Mouse (Mus musculus) lung, postnatal 0 days (tissue): ENCODE measurements at regions not wholly inside any gene's neighbourhood (a gene's known extent, or its start where the extent isn't known, plus 50 kb on each side); places are given as distances from the start of the nearest gene placed in this dataset.
"Not testable (repeated sequence)": the region's sequence is repeated elsewhere in the genome, so short reads cannot be mapped to it uniquely, and the experiment has no call there.

ENCODE experiments used
- ATAC-seq: fragments of 200-750 bp; cut with Nextera tagmentation; 2 replicates; pipeline ENCODE4 v1.8.0; 2017; ENCODE audit warnings: moderate library complexity
- DNase-seq: peaks from one replicate; pipeline ENCODE4 v3.0.0-alpha.2; 2016; ENCODE audit warnings: low spot score
- H3K27ac ChIP-seq: fragments of 300-500 bp; sonication (generic); 2 replicates; pipeline ENCODE4 v1.5.1; 2014; ENCODE audit warnings: antibody characterized with exemption, mild to moderate bottlenecking, low read length, mixed read lengths
- H3K27me3 ChIP-seq: fragments of 300-500 bp; sonication (generic); replicated peaks from 2 replicates; pipeline ENCODE4 v1.6.1; 2014; ENCODE audit warnings: low read length, mixed read lengths; ENCODE audit not compliant: insufficient read depth
- H3K36me3 ChIP-seq: fragments of 300-500 bp; sonication (generic); 2 replicates; pipeline ENCODE4 v1.6.1; 2014; ENCODE audit warnings: low read length, mixed read lengths; ENCODE audit not compliant: insufficient read depth
- H3K4me1 ChIP-seq: fragments of 300-500 bp; sonication (generic); 2 replicates; pipeline ENCODE4 v1.6.1; 2014; ENCODE audit warnings: antibody characterized with exemption, low read depth, low read length, mixed read lengths; ENCODE audit not compliant: insufficient read depth
- H3K4me2 ChIP-seq: fragments of 300-500 bp; sonication (generic); replicated peaks from 2 replicates; pipeline ENCODE4 v1.6.1; 2014; ENCODE audit warnings: low read depth, mild to moderate bottlenecking, low read length, moderate library complexity, mixed read lengths
- H3K4me3 ChIP-seq: fragments of 300-500 bp; sonication (generic); 2 replicates; pipeline ENCODE4 v1.5.1; 2014; ENCODE audit warnings: low read depth, low read length
- H3K9ac ChIP-seq: fragments of 300-500 bp; sonication (generic); replicated peaks from 2 replicates; pipeline ENCODE4 v1.6.1; 2014; ENCODE audit warnings: low read depth, mild to moderate bottlenecking
- H3K9me3 ChIP-seq: fragments of 300-500 bp; sonication (generic); 2 replicates; pipeline ENCODE4 v1.6.1; 2016; ENCODE audit warnings: low read length, mixed read lengths
- CTCF ChIP-seq: IDR thresholded peaks from 2 replicates; pipeline ENCODE4 v1.5.1; 2016; ENCODE audit warnings: antibody characterized with exemption, mild to moderate bottlenecking
- EP300 ChIP-seq: IDR thresholded peaks from 2 replicates; pipeline ENCODE4 v1.6.1; 2016; ENCODE audit warnings: antibody characterized with exemption, mild to moderate bottlenecking, control low read depth
- WGBS: fragments of 180-500 bp; shearing (Covaris S2); extraction: QIAGEN DNeasy Blood & Tissue Kit; methylation state at CpG from one replicate; pipeline ENCODE4 v1.1.7; 2014; 5-methylcytosine and 5-hydroxymethylcytosine counted together

DNA sequence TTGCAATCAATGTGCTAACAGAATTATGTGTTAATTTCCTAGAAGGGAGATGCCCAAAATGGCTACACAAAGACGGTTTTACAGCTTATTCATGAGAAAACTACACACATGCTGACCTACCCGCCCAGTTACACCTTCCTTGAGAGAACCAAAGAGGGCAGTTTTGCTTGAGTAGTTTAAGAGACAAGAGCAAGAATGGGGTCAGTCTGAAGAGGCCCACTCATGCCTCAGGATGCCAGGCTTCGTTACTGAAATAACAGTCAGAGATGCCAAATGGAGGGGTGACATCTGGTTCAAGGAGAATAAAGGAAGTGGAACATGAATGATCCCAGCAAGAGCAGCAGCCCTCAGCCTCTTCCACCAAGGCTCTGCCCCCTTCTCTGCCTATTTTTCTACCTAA, 178.6 kb upstream of the Ift57 start:
- no peak for TF ChIP-seq EP300
- TF ChIP-seq CTCF: no peak
- WGBS: 67% methylated on average over 3 of the region's 3 CpGs
- Histone ChIP-seq H3K9me3 (no peaks in the 10 kb centered on the region), H3K4me2 (no peak overlapping the region), H3K9ac (no peak overlapping the region), H3K4me3 (no peak overlapping the region), H3K4me1 (no peaks in the 10 kb centered on the region), H3K27me3 (no peaks in the 10 kb centered on the region), H3K27ac (no peak overlapping the region), H3K36me3 (no peaks in the 10 kb centered on the region)
- ATAC-seq (no peak), DNase-seq (no peak)

DNA sequence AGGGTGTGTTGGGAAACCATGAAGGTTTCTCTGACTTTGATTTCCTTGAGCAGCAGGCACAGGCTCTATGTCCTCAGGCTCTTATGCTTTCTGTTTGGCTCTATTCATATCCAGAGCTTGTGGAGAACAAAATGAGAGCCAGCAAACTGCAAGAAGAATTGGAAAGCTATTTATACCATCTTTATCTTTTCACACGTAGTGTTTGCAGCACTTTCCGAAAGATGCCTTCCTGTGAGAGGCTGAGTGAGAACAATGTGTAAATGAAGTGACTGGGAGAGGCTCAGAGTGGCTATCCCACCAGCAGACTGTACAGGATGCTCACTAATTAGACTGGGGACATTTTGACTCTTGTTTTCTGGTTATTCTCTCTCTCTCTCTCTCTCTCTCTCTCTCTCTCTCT, 177.3 kb upstream of the Ift57 start:
- whole genome bisulfite sequencing: 32% methylated on average over 2 of the region's 2 CpGs
- Histone ChIP-seq H3K4me3 (no peak overlapping the region), H3K27me3 (no peaks in the 10 kb centered on the region), H3K4me1 (no peaks in the 10 kb centered on the region), H3K4me2 (no peak overlapping the region), H3K27ac (no peak overlapping the region), H3K36me3 (no peaks in the 10 kb centered on the region), H3K9ac (no peak overlapping the region), H3K9me3 (no peaks in the 10 kb centered on the region)
- no peak for TF ChIP-seq CTCF
- no peak for TF ChIP-seq EP300
- ATAC-seq (peak; percentile 23; the same call in 1 of the 2 replicates), DNase-seq (peak; percentile 30)

DNA sequence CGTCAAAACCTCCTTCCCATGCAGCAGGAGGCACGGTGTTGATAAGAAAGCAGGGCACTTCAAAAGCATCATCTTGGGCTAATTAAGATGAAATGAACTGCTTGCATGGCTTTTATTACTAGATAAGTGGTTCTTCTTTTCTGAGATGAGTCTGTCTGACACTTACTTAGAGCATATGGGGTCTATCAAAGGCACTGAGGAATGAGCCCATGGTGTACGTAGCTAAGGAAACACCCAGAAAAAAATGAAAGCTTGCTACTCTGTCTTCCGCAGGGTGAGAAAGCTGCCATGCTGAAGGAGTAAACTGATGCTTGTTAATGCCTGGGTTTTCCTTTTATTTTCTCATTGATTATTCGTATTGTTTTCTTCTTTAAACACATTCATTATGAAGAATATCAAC, 176.5 kb upstream of the Ift57 start:
- no peaks in the 10 kb centered on the region for H3K36me3 ChIP-seq
- 60% methylated on average over 5 of the region's 5 CpGs for WGBS
- no peaks in the 10 kb centered on the region for H3K4me1 ChIP-seq
- H3K4me2 ChIP-seq: no peak overlapping the region
- H3K27ac ChIP-seq: no peak overlapping the region
- TF ChIP-seq EP300: no peak
- no peak for TF ChIP-seq CTCF
- no peak overlapping the region for H3K4me3 ChIP-seq
- DNase-seq (no peak), ATAC-seq (no peak)
- H3K9ac ChIP-seq: no peak overlapping the region
- H3K27me3 ChIP-seq: no peaks in the 10 kb centered on the region
- no peaks in the 10 kb centered on the region for H3K9me3 ChIP-seq

DNA sequence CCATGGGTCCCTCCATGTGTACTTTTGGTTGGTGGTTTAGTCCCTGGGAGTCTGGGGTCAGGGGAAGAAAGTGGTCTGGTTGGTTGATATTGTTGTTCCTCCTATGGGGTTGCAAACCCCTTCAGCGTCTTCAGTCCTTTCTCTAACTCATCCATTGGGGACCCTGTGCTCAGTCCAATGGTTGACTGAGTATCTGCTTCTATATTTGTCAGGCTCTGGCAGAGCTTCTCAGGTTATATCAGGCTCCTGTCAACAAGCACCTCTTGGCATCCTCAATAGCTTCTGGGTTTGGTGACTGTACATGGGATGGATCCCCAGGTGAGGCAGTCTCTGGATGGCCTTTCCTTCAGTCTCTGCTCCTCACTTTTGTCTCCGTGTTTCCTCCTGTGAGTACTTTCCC, 170.4 kb upstream of the Ift57 start:
- WGBS: 84% methylated on average over 2 of the region's 2 CpGs
- H3K4me2 ChIP-seq, DNase-seq, H3K4me3 ChIP-seq, H3K36me3 ChIP-seq, H3K9ac ChIP-seq, H3K9me3 ChIP-seq, H3K4me1 ChIP-seq, ATAC-seq, H3K27ac ChIP-seq, H3K27me3 ChIP-seq: not testable (repeated sequence)

DNA sequence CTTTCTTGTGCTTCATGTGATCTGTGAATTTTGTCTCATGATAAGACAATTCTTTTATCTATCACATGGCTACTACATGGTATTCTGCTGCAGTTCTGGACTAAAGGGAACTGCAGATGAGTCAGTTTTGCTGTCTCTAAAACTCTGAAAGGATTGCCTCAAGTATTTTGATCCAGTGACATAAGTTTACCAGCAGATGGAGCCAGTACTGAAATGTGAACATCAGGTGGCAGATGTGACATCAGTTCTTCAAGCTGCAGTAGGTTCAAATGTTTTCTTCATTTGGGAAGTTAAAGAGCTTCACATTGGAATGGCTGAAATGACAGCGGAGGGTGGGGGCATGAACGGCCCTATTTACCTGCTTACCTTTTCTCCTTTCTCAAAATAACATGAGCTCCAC, 170.0 kb upstream of the Ift57 start:
- 66% methylated on average over 2 of the region's 2 CpGs for WGBS
- Histone ChIP-seq H3K9ac (no peak overlapping the region), H3K36me3 (no peaks in the 10 kb centered on the region), H3K27me3 (no peaks in the 10 kb centered on the region), H3K4me2 (no peak overlapping the region), H3K4me1 (no peaks in the 10 kb centered on the region), H3K4me3 (no peak overlapping the region), H3K9me3 (no peaks in the 10 kb centered on the region), H3K27ac (no peak overlapping the region)
- DNase-seq: peak; percentile 66
- TF ChIP-seq CTCF (peak; percentile 75), EP300 (no peak)
- no peak for ATAC-seq

DNA sequence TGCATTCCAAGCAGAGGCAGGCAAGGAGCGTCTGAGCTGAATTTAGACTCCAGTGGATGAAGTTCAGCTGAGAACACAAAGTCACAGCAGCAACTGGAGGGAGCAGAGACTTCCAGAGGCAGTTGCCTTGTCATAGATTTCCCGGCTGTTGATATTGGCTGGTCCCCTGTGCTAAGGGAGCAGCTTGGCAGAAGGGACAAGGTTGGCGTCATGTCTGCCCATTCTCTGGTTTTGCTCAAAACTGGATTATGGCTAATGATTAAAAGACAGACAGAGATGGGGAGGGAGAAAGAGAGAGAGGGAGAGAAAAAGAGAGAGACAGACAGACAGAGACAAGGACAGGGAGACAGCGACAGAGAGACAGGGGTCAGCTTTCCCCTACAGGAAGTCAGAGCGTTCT, 169.0 kb upstream of the Ift57 start:
- no peak for DNase-seq
- H3K9ac ChIP-seq: no peak overlapping the region
- no peaks in the 10 kb centered on the region for H3K9me3 ChIP-seq
- no peaks in the 10 kb centered on the region for H3K4me1 ChIP-seq
- WGBS: 85% methylated on average over 5 of the region's 5 CpGs
- TF ChIP-seq CTCF: no peak
- no peak for TF ChIP-seq EP300
- no peak for ATAC-seq
- no peak overlapping the region for H3K27ac ChIP-seq
- no peak overlapping the region for H3K4me3 ChIP-seq
- H3K4me2 ChIP-seq: no peak overlapping the region
- H3K27me3 ChIP-seq: no peaks in the 10 kb centered on the region
- no peaks in the 10 kb centered on the region for H3K36me3 ChIP-seq

DNA sequence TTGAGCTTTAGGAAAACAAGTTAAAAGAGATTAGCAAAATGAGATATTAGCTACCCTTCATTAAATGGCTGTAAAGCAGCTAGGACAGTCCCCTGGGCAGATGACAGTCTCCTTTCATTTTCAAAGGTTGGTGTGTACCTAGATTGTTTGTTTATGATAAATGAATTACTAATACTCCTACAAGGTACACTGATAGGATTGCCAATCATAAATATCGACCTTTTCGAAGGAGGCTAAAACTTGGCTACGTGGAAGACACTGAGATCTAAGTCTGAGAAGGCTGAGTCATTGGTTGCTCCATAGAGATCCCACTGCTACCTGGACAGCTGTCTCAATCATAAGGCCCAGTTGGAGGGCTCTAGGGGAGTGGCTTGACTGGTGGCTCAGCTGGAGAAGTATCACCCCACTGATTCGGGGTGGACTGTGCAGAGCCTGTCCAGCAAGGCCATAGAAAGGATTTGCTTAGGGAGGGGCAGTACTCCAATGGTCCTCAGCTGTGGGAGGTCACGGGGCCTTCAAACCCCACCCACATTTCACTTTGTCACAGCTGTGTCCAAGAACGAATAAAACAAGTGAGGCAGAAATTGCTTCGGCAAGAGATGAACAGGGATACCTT, 166.9 kb upstream of the Ift57 start:
- DNase-seq: no peak
- no peaks in the 10 kb centered on the region for H3K4me1 ChIP-seq
- H3K4me2 ChIP-seq: no peak overlapping the region
- no peaks in the 10 kb centered on the region for H3K36me3 ChIP-seq
- TF ChIP-seq CTCF (no peak), EP300 (no peak)
- H3K4me3 ChIP-seq: no peak overlapping the region
- no peak overlapping the region for H3K9ac ChIP-seq
- no peak; the same call in 1 of the 2 replicates for ATAC-seq
- H3K9me3 ChIP-seq: no peaks in the 10 kb centered on the region
- H3K27ac ChIP-seq: no peak overlapping the region
- no peaks in the 10 kb centered on the region for H3K27me3 ChIP-seq
- 66% methylated on average over 7 of the region's 7 CpGs for WGBS
